Mouse (Mus musculus): ENCODE measurements around the gene Lamb3. TPM values are rescaled to one million over a fixed set of nuclear protein-coding genes. Genes with fewer than 3 reads are reported as not detected.

The Lamb3 gene
- polyA plus RNA-seq, 1 experiment from 2014 or later: 8.5 TPM

DNA sequence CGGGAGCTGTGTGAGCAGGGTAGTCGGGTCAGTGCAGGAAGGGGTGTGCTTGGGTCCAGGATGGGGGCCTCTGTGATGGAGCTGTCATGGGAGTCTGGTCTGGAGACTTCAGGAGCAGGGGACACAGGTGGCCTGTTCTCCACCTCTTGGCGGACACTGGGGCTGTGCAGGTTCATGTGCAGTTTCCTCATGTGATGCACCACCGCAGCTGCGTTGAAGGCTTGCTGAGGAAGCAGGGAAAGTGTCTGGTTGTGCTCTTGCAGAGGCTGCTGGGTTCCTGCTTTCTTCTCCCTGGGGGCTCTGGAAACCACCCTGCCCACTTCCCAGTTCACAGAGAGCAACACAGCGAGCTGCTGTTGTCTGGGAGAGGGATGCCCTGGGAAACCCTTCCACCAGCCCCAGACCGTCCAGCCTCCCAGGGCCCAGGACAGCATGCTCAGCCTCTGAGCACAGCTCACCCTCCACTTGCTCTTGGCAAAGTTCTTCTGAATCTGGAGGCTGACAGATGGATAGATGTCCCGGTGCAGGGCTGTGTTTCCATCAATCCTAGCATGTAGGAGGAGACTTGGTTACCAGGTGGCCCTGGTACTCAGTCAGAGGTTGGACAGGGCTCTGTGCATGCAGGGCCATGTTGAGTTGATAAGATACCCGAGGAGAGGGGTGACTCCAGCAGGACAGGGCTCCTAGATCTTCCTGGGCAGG lies 140.9 kb downstream of the Lamb3 start:
- no peak for ATAC-seq (ENCODE audit: low read depth)
- WGBS: 77% methylated on average over 6 of the region's 9 CpGs
- Histone ChIP-seq H3K9me3 (ENCODE audit: control insufficient read depth, low read length) (no peaks in the 10 kb centered on the region), H3K27me3 (replicated peaks; ENCODE audit: control insufficient read depth, insufficient read depth, low read length) (no peaks in the 10 kb centered on the region), H3K4me2 (ENCODE audit: low read depth, low read length) (no peak overlapping the region), H3K9ac (ENCODE audit: low read depth, low read length) (no peak overlapping the region), H3K4me3 (ENCODE audit: low read depth, low read length) (no peak overlapping the region), H3K27ac (replicated peaks; ENCODE audit: low read depth, low read length) (no peak overlapping the region), H3K4me1 (ENCODE audit: control insufficient read depth, insufficient read depth, low read length) (no peaks in the 10 kb centered on the region), H3K36me3 (ENCODE audit: control insufficient read depth, insufficient read depth, low read length) (peaks cover 28% of the 10 kb centered on the region; the same call in 1 of the 2 replicates)
- DNase-seq (ENCODE audit: low spot score): no peak

- Histone ChIP-seq H3K4me2 (ENCODE audit: low read depth, low read length) (no peak overlapping the region), H3K4me3 (ENCODE audit: low read depth, low read length) (no peak overlapping the region), H3K9me3 (ENCODE audit: control insufficient read depth, low read length) (no peaks in the 10 kb centered on the region), H3K36me3 (ENCODE audit: control insufficient read depth, insufficient read depth, low read length) (peaks cover 36% of the 10 kb centered on the region; the same call in 1 of the 2 replicates), H3K9ac (ENCODE audit: low read depth, low read length) (no peak overlapping the region), H3K4me1 (ENCODE audit: control insufficient read depth, insufficient read depth, low read length) (no peaks in the 10 kb centered on the region), H3K27ac (replicated peaks; ENCODE audit: low read depth, low read length) (no peak overlapping the region), H3K27me3 (replicated peaks; ENCODE audit: control insufficient read depth, insufficient read depth, low read length) (no peaks in the 10 kb centered on the region)
- ATAC-seq (ENCODE audit: low read depth) (no peak), DNase-seq (ENCODE audit: low spot score) (no peak)
- 83% methylated on average over 10 of the region's 10 CpGs for WGBS
These were observed 142.4 kb downstream of the Lamb3 start for GRCm38 (mm10) chr1:193349702-193350545.

DNA sequence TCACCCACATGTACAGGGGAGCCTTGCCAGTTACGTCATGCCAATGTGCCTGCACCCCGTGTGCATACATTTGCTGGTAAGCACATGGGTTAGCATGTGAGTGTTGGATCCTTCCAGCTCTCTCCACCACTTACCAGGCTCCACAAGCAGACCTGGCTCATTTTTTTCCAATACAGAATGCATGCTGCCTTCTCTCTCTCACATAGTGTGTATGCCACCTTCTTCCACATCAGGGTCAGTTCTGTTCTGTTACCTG lies 143.0 kb downstream of the Lamb3 start:
- Histone ChIP-seq H3K9me3 (ENCODE audit: control insufficient read depth, low read length) (no peaks in the 10 kb centered on the region), H3K4me3 (ENCODE audit: low read depth, low read length) (no peak overlapping the region), H3K36me3 (ENCODE audit: control insufficient read depth, insufficient read depth, low read length) (peaks cover 38% of the 10 kb centered on the region; the same call in 1 of the 2 replicates), H3K4me2 (ENCODE audit: low read depth, low read length) (no peak overlapping the region), H3K27me3 (replicated peaks; ENCODE audit: control insufficient read depth, insufficient read depth, low read length) (no peaks in the 10 kb centered on the region), H3K9ac (ENCODE audit: low read depth, low read length) (no peak overlapping the region), H3K27ac (replicated peaks; ENCODE audit: low read depth, low read length) (no peak overlapping the region), H3K4me1 (ENCODE audit: control insufficient read depth, insufficient read depth, low read length) (no peaks in the 10 kb centered on the region)
- DNase-seq (ENCODE audit: low spot score) (no peak), ATAC-seq (ENCODE audit: low read depth) (no peak)
- WGBS: 95% methylated on average over 2 of the region's 2 CpGs

GRCm38 (mm10) chr1:193351583-193351982 lies 144.1 kb downstream of the Lamb3 start:
- 93% methylated on average over 3 of the region's 3 CpGs for WGBS
- H3K36me3 ChIP-seq (ENCODE audit: control insufficient read depth, insufficient read depth, low read length): peaks cover 39% of the 10 kb centered on the region; the same call in 1 of the 2 replicates
- H3K27ac ChIP-seq (replicated peaks; ENCODE audit: low read depth, low read length): no peak overlapping the region
- H3K4me3 ChIP-seq (ENCODE audit: low read depth, low read length): no peak overlapping the region
- H3K27me3 ChIP-seq (replicated peaks; ENCODE audit: control insufficient read depth, insufficient read depth, low read length): no peaks in the 10 kb centered on the region
- no peaks in the 10 kb centered on the region for H3K9me3 ChIP-seq (ENCODE audit: control insufficient read depth, low read length)
- H3K4me1 ChIP-seq (ENCODE audit: control insufficient read depth, insufficient read depth, low read length): no peaks in the 10 kb centered on the region
- ATAC-seq (ENCODE audit: low read depth) (no peak), DNase-seq (ENCODE audit: low spot score) (no peak)
- H3K9ac ChIP-seq (ENCODE audit: low read depth, low read length): no peak overlapping the region
- H3K4me2 ChIP-seq (ENCODE audit: low read depth, low read length): no peak overlapping the region

GRCm38 (mm10) chr1:193359199-193359598 lies 151.7 kb downstream of the Lamb3 start:
- no peak for ATAC-seq (ENCODE audit: low read depth)
- Histone ChIP-seq H3K4me3 (ENCODE audit: low read depth, low read length) (no peak overlapping the region), H3K4me2 (ENCODE audit: low read depth, low read length) (no peak overlapping the region), H3K9me3 (ENCODE audit: control insufficient read depth, low read length) (no peaks in the 10 kb centered on the region), H3K36me3 (ENCODE audit: control insufficient read depth, insufficient read depth, low read length) (peaks cover 32% of the 10 kb centered on the region; the same call in 1 of the 2 replicates), H3K27ac (replicated peaks; ENCODE audit: low read depth, low read length) (no peak overlapping the region), H3K27me3 (replicated peaks; ENCODE audit: control insufficient read depth, insufficient read depth, low read length) (no peaks in the 10 kb centered on the region), H3K4me1 (ENCODE audit: control insufficient read depth, insufficient read depth, low read length) (no peaks in the 10 kb centered on the region), H3K9ac (ENCODE audit: low read depth, low read length) (no peak overlapping the region)
- WGBS: 64% methylated on average over 3 of the region's 3 CpGs
- no peak for DNase-seq (ENCODE audit: low spot score)

- DNase-seq (ENCODE audit: low spot score): no peak
These were observed 153.7 kb downstream of the Lamb3 start for GRCm38 (mm10) chr1:193361181-193361580.

GRCm38 (mm10) chr1:193362078-193362477 lies 154.6 kb downstream of the Lamb3 start:
- Histone ChIP-seq H3K9me3 (ENCODE audit: control insufficient read depth, low read length) (no peaks in the 10 kb centered on the region), H3K36me3 (ENCODE audit: control insufficient read depth, insufficient read depth, low read length) (0 out of 2 replicates have a peak, but pooled peaks cover 19% of the 10 kb centered on the region), H3K4me3 (ENCODE audit: low read depth, low read length) (no peak overlapping the region), H3K9ac (ENCODE audit: low read depth, low read length) (no peak overlapping the region), H3K4me1 (ENCODE audit: control insufficient read depth, insufficient read depth, low read length) (no peaks in the 10 kb centered on the region), H3K4me2 (ENCODE audit: low read depth, low read length) (no peak overlapping the region), H3K27me3 (replicated peaks; ENCODE audit: control insufficient read depth, insufficient read depth, low read length) (no peaks in the 10 kb centered on the region), H3K27ac (replicated peaks; ENCODE audit: low read depth, low read length) (no peak overlapping the region)
- no peak for ATAC-seq (ENCODE audit: low read depth)
- WGBS: 89% methylated on average over 7 of the region's 7 CpGs
- DNase-seq (ENCODE audit: low spot score): no peak

More at GRCm38 (mm10) chr1:193361181-193361580, 153.7 kb downstream of the Lamb3 start:
- Histone ChIP-seq H3K4me3 (ENCODE audit: low read depth, low read length) (no peak overlapping the region), H3K9ac (ENCODE audit: low read depth, low read length) (no peak overlapping the region), H3K36me3 (ENCODE audit: control insufficient read depth, insufficient read depth, low read length) (peaks cover 23% of the 10 kb centered on the region; the same call in 1 of the 2 replicates), H3K9me3 (ENCODE audit: control insufficient read depth, low read length) (no peaks in the 10 kb centered on the region), H3K27ac (replicated peaks; ENCODE audit: low read depth, low read length) (no peak overlapping the region), H3K4me2 (ENCODE audit: low read depth, low read length) (no peak overlapping the region), H3K4me1 (ENCODE audit: control insufficient read depth, insufficient read depth, low read length) (no peaks in the 10 kb centered on the region), H3K27me3 (replicated peaks; ENCODE audit: control insufficient read depth, insufficient read depth, low read length) (no peaks in the 10 kb centered on the region)
- peak; percentile 48; the same call in 1 of the 2 replicates for ATAC-seq (ENCODE audit: low read depth)
- WGBS: 57% methylated on average over 6 of the region's 6 CpGs

- peak; percentile 54 for DNase-seq (ENCODE audit: low spot score)
- no peak overlapping the region for H3K27ac ChIP-seq (replicated peaks; ENCODE audit: low read depth, low read length)
- no peak overlapping the region for H3K9ac ChIP-seq (ENCODE audit: low read depth, low read length)
- H3K4me2 ChIP-seq (ENCODE audit: low read depth, low read length): no peak overlapping the region
- H3K9me3 ChIP-seq (ENCODE audit: control insufficient read depth, low read length): no peaks in the 10 kb centered on the region
- WGBS: 65% methylated on average over 5 of the region's 5 CpGs
- no peaks in the 10 kb centered on the region for H3K27me3 ChIP-seq (replicated peaks; ENCODE audit: control insufficient read depth, insufficient read depth, low read length)
- peak; percentile 61 for ATAC-seq (ENCODE audit: low read depth)
- no peak overlapping the region for H3K4me3 ChIP-seq (ENCODE audit: low read depth, low read length)
- H3K4me1 ChIP-seq (ENCODE audit: control insufficient read depth, insufficient read depth, low read length): peaks cover 8% of the 10 kb centered on the region
- H3K36me3 ChIP-seq (ENCODE audit: control insufficient read depth, insufficient read depth, low read length): 0 out of 2 replicates have a peak, but pooled peaks cover 19% of the 10 kb centered on the region
These were observed 156.3 kb downstream of the Lamb3 start for GRCm38 (mm10) chr1:193363801-193364231.
